Mouse (Mus musculus) C2C12 (cell line): Measurements from ENCODE around the gene Klrg1. TPM values are rescaled to one million over a fixed set of nuclear protein-coding genes. Genes with fewer than 3 reads are reported as not detected.

Experiments
- H3K27me3 ChIP-seq: one replicate; pipeline ENCODE4 v1.6.1; 2011; ENCODE audit not compliant: control insufficient read depth, insufficient read depth, insufficient read length
- H3K36me3 ChIP-seq: one replicate; pipeline ENCODE4 v1.6.1; 2011; ENCODE audit not compliant: control insufficient read depth, insufficient read depth
- H3K4me3 ChIP-seq: one replicate; pipeline ENCODE4 v1.5.1; 2011; ENCODE audit warnings: mild to moderate bottlenecking, control low read depth; ENCODE audit not compliant: poor library complexity, insufficient read depth, severe bottlenecking
- H3K79me2 ChIP-seq: one replicate; pipeline ENCODE4 v1.6.1; 2011; ENCODE audit not compliant: control insufficient read depth, insufficient read depth
- H3K79me3 ChIP-seq: one replicate; pipeline ENCODE4 v1.6.1; 2011; ENCODE audit warnings: low read depth, control low read depth
- H3ac ChIP-seq: one replicate; pipeline ENCODE3; 2011; ENCODE audit warnings: low read depth; ENCODE audit not compliant: control insufficient read depth, insufficient read length
- CEBPB ChIP-seq: IDR thresholded peaks from one replicate; pipeline ENCODE4 v1.6.1; 2011; ENCODE audit warnings: low read depth, mild to moderate bottlenecking, control low read depth, moderate library complexity
- CTCF ChIP-seq: IDR thresholded peaks from one replicate; pipeline ENCODE4 v1.5.1; 2011; ENCODE audit not compliant: control insufficient read depth, insufficient read depth, insufficient read length
- FOSL1 ChIP-seq: IDR thresholded peaks from one replicate; pipeline ENCODE4 v1.8.0; 2011; ENCODE audit warnings: mild to moderate bottlenecking, low read length; ENCODE audit not compliant: poor library complexity, insufficient read depth, severe bottlenecking
- MAX ChIP-seq: IDR thresholded peaks from one replicate; pipeline ENCODE4 v1.6.1; 2011; ENCODE audit warnings: mild to moderate bottlenecking, control low read depth
- MYOD1 ChIP-seq: IDR thresholded peaks from one replicate; pipeline ENCODE4 v1.6.1; 2011; ENCODE audit warnings: low read depth; ENCODE audit not compliant: control insufficient read depth, insufficient read length
- MYOG ChIP-seq: IDR thresholded peaks from one replicate; pipeline ENCODE4 v1.6.1; 2011; ENCODE audit not compliant: control insufficient read depth, insufficient read length; ENCODE audit errors: extremely low read depth
- USF1 ChIP-seq: IDR thresholded peaks from one replicate; pipeline ENCODE4 v1.6.1; 2011; ENCODE audit warnings: low read depth, mild to moderate bottlenecking, control low read depth, moderate library complexity
- polyA plus RNA-seq: library from polyadenylated mRNA; unstranded; fragments of >200 nt; fragmentation: generic; extraction: Trizol; gene quantifications from one replicate; pipeline ENCODE4 v1.2.1, GENCODE M21; 2012; ENCODE audit warnings: missing spikeins

Gene Klrg1
- polyA plus RNA-seq, 1 experiment = not detected

GRCm38 (mm10) chr6:122252146-122252545, 30.5 kb downstream of the Klrg1 start:
- Histone ChIP-seq H3K27me3 (no peaks in the 10 kb centered on the region), H3K79me2 (no peaks in the 10 kb centered on the region), H3K36me3 (no peaks in the 10 kb centered on the region), H3K4me3 (no peak overlapping the region), H3K79me3 (no peaks in the 10 kb centered on the region), H3ac (no peak overlapping the region)
- no peak for TF ChIP-seq MYOG
- no peak for TF ChIP-seq USF1
- TF ChIP-seq MYOD1 = no peak
- no peak for TF ChIP-seq CTCF
- no peak for TF ChIP-seq CEBPB
- no peak for TF ChIP-seq MAX
- no peak for TF ChIP-seq FOSL1

- H3K79me2 ChIP-seq = no peaks in the 10 kb centered on the region
- no peak overlapping the region for H3ac ChIP-seq
- no peaks in the 10 kb centered on the region for H3K79me3 ChIP-seq
- no peaks in the 10 kb centered on the region for H3K27me3 ChIP-seq
- TF ChIP-seq MYOG = no peak
- TF ChIP-seq USF1 = no peak
- H3K36me3 ChIP-seq = no peaks in the 10 kb centered on the region
- H3K4me3 ChIP-seq = no peak overlapping the region
Observed at GRCm38 (mm10) chr6:122250033-122250432, 32.6 kb downstream of the Klrg1 start.

Other genes starting within 250 kb of the Klrg1 start
- 64.2 TPM for gene M6pr, start 25.8 kb upstream of the Klrg1 start, polyA plus RNA-seq
- 17.6 TPM for gene Phc1, start 57.7 kb upstream of the Klrg1 start, polyA plus RNA-seq
- gene Rimklb, start 215.9 kb upstream of the Klrg1 start, polyA plus RNA-seq = not detected
- 0.26 TPM for gene Mfap5, start 223.0 kb upstream of the Klrg1 start, polyA plus RNA-seq